Mouse (Mus musculus) CD8-positive naive resting alpha-beta T cell, adult 2 months (primary cell): Measurements from ENCODE around the gene Olfr481.

Experiments
- DNase-seq, 2 experiments: peaks; one replicate each; pipeline ENCODE4 v3.0.0; 2022; ENCODE audit warnings: low read depth in 2 of 2, low spot score in 2 of 2

Olfr481 gene

GRCm38 (mm10) chr7:108079555-108079954 lies at the start of gene Olfr481:
Olfr481 (plus strand) TSS chr7:108079855.
- no peak for DNase-seq

GRCm38 (mm10) chr7:108033889-108034288 lies 45.8 kb upstream of the Olfr481 start, which contains the start of gene Olfr478:
Olfr478 (minus strand) TSS chr7:108033989.
- no peak for DNase-seq

DNA sequence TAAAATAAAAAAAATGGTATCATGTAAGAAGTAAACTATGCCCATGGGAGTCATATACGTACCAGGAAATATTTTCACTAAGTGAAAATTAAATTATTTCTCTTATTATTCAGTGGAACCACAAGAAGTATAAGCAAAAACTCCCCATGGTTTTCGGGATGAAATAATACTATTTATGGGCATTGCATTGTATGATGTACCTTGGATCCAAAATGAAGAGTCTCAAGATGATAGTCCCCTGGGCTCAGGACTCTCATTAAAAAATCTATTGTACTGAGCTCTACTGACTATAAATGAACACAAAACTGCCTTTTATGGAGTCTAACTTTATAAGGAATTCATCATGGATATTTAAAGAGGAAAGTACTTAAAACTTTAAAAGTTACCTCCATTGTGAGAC lies 29.3 kb upstream of the Olfr481 start, which contains the start of gene Olfr479:
Olfr479 (plus strand) TSS at position 301 of the 400 bp plus-strand sequence.
- no peak for DNase-seq

DNA sequence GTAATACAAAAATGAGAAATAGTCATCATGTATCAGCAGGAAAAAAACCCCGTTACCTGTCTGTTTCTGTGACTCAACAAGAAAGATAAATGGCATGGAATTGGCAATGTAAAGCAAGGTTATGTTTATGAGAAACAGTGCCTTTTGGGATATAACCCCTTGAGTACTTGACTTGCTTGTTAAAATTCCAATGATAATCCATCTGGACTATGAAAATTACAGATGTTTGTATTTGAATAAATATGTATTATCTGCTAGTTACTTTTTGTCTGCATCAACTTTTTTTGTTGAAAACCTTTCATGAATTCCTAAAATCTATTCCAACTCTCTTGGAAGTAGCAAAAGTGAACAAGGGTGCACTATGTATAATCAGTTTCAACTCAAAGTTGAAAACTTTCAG lies 12.4 kb upstream of the Olfr481 start, which contains the start of gene Olfr480:
Olfr480 (minus strand) TSS at position 101 of the 400 bp plus-strand sequence.
- no peak for DNase-seq

- DNase-seq: no peak
These were observed 17.8 kb downstream of the Olfr481 start, which contains the start of gene Olfr482 for GRCm38 (mm10) chr7:108097486-108097885. Olfr482 (minus strand) TSS chr7:108097586.

GRCm38 (mm10) chr7:108100549-108100948 lies 20.9 kb downstream of the Olfr481 start, which contains the start of gene Olfr483:
Olfr483 (plus strand) TSS chr7:108100849.
- no peak for DNase-seq

GRCm38 (mm10) chr7:108120681-108121080 lies 41.0 kb downstream of the Olfr481 start:
- no peak for DNase-seq

GRCm38 (mm10) chr7:108121416-108121815 lies 41.8 kb downstream of the Olfr481 start:
- DNase-seq: no peak

DNA sequence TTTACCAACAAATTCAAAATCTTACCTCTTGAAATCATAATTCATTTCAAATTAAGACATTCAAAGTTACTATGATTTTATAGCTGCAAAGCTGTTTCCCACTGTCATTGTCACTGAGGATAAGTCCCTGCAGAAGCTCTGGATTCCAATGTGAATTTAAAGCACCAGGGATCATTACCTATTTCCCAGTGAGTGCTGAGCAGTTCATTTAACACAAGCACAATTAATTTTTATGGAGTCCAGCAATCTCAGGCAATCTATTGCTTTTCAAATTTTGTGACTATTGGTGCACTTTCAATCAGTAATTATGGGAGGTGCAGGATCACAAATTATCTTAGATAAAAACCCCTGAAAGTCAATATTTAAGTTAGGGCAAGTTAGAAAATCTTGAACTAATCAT lies 47.7 kb downstream of the Olfr481 start, which contains the start of gene Olfr484:
Olfr484 (minus strand) TSS at position 101 of the 400 bp plus-strand sequence.
- no peak for DNase-seq
